Mouse (Mus musculus): ENCODE measurements around the gene Prune1. TPM values are rescaled to one million over a fixed set of nuclear protein-coding genes. Genes with fewer than 3 reads are reported as not detected.

Prune1 gene
- total RNA-seq, 2 experiments from 2014 or later = 31.7 to 32.3 TPM

Other genes starting within 250 kb of the Prune1 start
- gene Psmd4, start 239.5 kb downstream of the Prune1 start, total RNA-seq (2021) = 100 to 1,000 TPM; 149 to 157 TPM
- 10 to 100 TPM; 37.6 to 45.1 TPM for gene Pip5k1a, start 175.1 kb downstream of the Prune1 start, total RNA-seq (2021)
- 10 to 100 TPM; 36.1 to 37.3 TPM for gene Vps72, start 171.1 kb downstream of the Prune1 start, total RNA-seq (2021)
- under 1 TPM; 0.29 to 0.32 TPM for gene Tmod4, start 157.6 kb downstream of the Prune1 start, total RNA-seq (2021)
- 10 to 100 TPM; 38.8 to 42.8 TPM for gene Scnm1, start 148.1 kb downstream of the Prune1 start, total RNA-seq (2021)
- 10 to 100 TPM; 19.2 to 20.7 TPM for gene Lysmd1, start 148.0 kb downstream of the Prune1 start, total RNA-seq (2021)
- 1 to 10 TPM; 1.8 to 3.1 TPM for gene Tnfaip8l2, start 139.7 kb downstream of the Prune1 start, total RNA-seq (2021)
- gene Sema6c, start 121.6 kb downstream of the Prune1 start, total RNA-seq (2021) = 10 to 100 TPM; 40.3 to 40.5 TPM
- 1 to 10 TPM; 7.5 to 7.8 TPM for gene Gabpb2, start 64.2 kb downstream of the Prune1 start, total RNA-seq (2021)
- gene Cdc42se1, start 53.3 kb downstream of the Prune1 start, total RNA-seq (2021) = 10 to 100 TPM; 67.3 to 71.2 TPM
- gene Mllt11, start 49.9 kb downstream of the Prune1 start, total RNA-seq (2021) = 100 to 1,000 TPM; 468 to 474 TPM
- gene Gm128, start 40.5 kb downstream of the Prune1 start, total RNA-seq (2021) = not detected
- gene Bnipl, start 30.9 kb downstream of the Prune1 start, total RNA-seq (2021) = under 1 TPM in 1 of 2 experiments, not detected in 1; 0.33 TPM
- gene Mindy1, start 731 bp downstream of the Prune1 start, total RNA-seq (2021) = 10 to 100 TPM; 23.5 to 25.5 TPM
- under 1 TPM; 0.64 to 0.89 TPM for gene Anxa9, start 25.1 kb upstream of the Prune1 start, total RNA-seq (2021)
- gene Cers2, start 32.7 kb upstream of the Prune1 start, total RNA-seq (2021) = 10 to 100 TPM; 39.1 to 46.8 TPM
- 10 to 100 TPM; 38.1 to 41.5 TPM for gene Setdb1, start 75.1 kb upstream of the Prune1 start, total RNA-seq (2021)
- not detected for gene 4930558C23Rik, start 120.8 kb upstream of the Prune1 start, total RNA-seq (2021)
- gene Arnt, start 152.3 kb upstream of the Prune1 start, total RNA-seq (2021) = 10 to 100 TPM; 32.2 to 36.2 TPM
- 10 to 100 TPM; 15.1 to 18.0 TPM for gene Ctsk, start 217.2 kb upstream of the Prune1 start, total RNA-seq (2021)
- gene Ctss, start 244.7 kb upstream of the Prune1 start, total RNA-seq (2021) = 10 to 100 TPM; 29.6 to 31.3 TPM

Data from left cerebral cortex, postnatal 14 days (tissue).